Comparison of ENCODE assay signal across 8 mouse cellular contexts in the genomic region with DNA sequence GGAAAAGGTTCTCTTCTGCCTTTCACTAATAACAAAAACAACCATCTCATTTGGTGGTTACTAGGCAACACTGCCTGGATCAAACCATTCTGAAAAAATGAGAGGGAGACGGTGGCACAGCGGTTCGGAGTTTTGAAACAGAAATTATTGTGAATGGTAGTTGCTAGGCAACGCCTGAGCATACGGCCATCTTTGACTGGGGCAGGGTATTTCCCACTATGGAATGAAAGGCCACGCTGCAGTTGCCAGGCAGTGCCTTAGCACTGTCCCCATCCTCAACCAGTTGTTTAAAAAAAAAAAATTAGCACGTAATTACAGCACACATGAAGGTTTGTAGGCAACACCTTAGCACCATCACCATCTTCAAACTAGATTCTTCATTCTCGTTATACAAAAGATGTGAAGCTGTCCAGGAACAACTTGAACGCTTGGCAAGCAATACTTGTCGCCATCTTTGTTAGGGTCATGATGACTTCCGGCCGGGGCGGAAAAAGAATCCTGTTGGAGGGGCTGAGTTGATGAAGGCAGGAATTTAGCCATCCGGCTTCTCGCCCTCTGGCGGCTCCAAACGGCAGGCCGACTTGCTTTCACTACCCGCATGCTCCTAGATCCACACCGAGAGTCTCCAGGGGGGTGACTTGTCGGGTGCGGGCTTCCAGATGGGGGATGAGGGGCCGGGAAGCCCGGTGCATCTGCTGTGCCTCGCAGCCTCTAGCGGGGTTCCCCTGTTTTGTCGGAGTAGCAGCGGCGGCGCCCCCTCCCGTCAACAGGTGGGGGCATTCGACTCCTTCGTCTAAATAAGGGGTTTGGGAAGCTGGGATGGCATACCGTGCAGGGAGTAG. TPM values are rescaled to one million over a fixed set of nuclear protein-coding genes. Genes with fewer than 3 reads are reported as not detected.
DNase-seq lines count a peak whose midpoint lies in the region; ATAC-seq lines count a peak whose summit lies in the region.

Fuz (plus strand) TSS at position 487 of the 842 bp plus-strand sequence.

- WGBS in hindbrain, embryonic 16.5 days, result under 1% methylated on average over 34 of the region's 34 CpGs
- under 1% methylated on average over 34 of the region's 34 CpGs for WGBS in macrophage (ENCODE audit: missing documents)

- H3K79me2 ChIP-seq in macrophage (ENCODE audit: inconsistent target), result peaks cover 12% of the 10 kb centered on the region

- no peaks in the 10 kb centered on the region for H3K27me3 ChIP-seq in hindbrain, embryonic 16.5 days (replicated peaks; ENCODE audit: control insufficient read depth, insufficient read depth, low read length)

- peak; percentile 81 for ATAC-seq in hindbrain, embryonic 16.5 days

- no peaks in the 10 kb centered on the region for H3K9me3 ChIP-seq in hindbrain, embryonic 16.5 days (ENCODE audit: control insufficient read depth, low read length)

- H3K27ac ChIP-seq in hindbrain, embryonic 16.5 days (ENCODE audit: low read depth, low read length), result peak within 1 kb of the TSS; percentile 92
- H3K27ac ChIP-seq in macrophage, result peak within 1 kb of the TSS; percentile 52

- peaks cover 7% of the 10 kb centered on the region for H3K36me3 ChIP-seq in hindbrain, embryonic 16.5 days (ENCODE audit: control insufficient read depth, insufficient read depth, low read length)
- H3K36me3 ChIP-seq in macrophage (ENCODE audit: inconsistent target), result peaks cover 13% of the 10 kb centered on the region; the same call in 1 of the 2 replicates

- DNase-seq in WW6 (ENCODE audit: low read depth, low spot score), result peak; percentile 89
- DNase-seq in cerebellum, postnatal 4 days (ENCODE audit: low spot score in 2 of 2), result peak; percentile 70 to 89
- peak; percentile 93 for DNase-seq in gastrocnemius, adult 18-20 months (ENCODE audit: low spot score)
- DNase-seq in left cerebral cortex, adult 18-20 months (ENCODE audit: low spot score in 2 of 2), result peak; percentile 87 to 91
- peak; percentile 93 for DNase-seq in right cerebral cortex, adult 18-20 months
- DNase-seq in urinary bladder, postnatal 10 days (ENCODE audit: low spot score), result peak; percentile 47

- H3K4me3 ChIP-seq in hindbrain, embryonic 16.5 days (ENCODE audit: low read length), result peak within 1 kb of the TSS; percentile 79
- H3K4me3 ChIP-seq in macrophage (ENCODE audit: inconsistent target), result peak within 1 kb of the TSS; percentile 63

- peak within 1 kb of the TSS; percentile 87 for H3K4me2 ChIP-seq in hindbrain, embryonic 16.5 days (ENCODE audit: low read length)

- H3K9ac ChIP-seq in hindbrain, embryonic 16.5 days (ENCODE audit: low read depth, low read length), result peak within 1 kb of the TSS; percentile 84

- H3K4me1 ChIP-seq in hindbrain, embryonic 16.5 days (ENCODE audit: control insufficient read depth, insufficient read depth, low read depth, low read length), result peaks cover 33% of the 10 kb centered on the region

RNA-seq across cellular contexts. Expression of gene Fuz, which starts in this region (rescaled TPM):
- 10 to 100 TPM; 16.6 to 17.6 TPM for total RNA-seq in gastrocnemius, adult 18-20 months (2021)
- polyA plus RNA-seq in hindbrain, embryonic 16.5 days (2015; fragmentation: Nextera tagmentation; extraction: Ambion mirVana), result 18.1 and 19.6 TPM in 2 replicates
- total RNA-seq in left cerebral cortex, adult 18-20 months (2021), result 10 to 100 TPM; 22.2 to 24.2 TPM
- 10 to 100 TPM in 24 of 26 experiments, 1 to 10 TPM in 2; 6.2 to 46.7 (median 32.6) TPM for total RNA-seq in macrophage (2018; cell fraction: chromatin; rRNA removed)
- 1 to 10 TPM; 4.4 to 8.0 (median 5.8) TPM for total RNA-seq in macrophage (2018; cell fraction: cytosol; rRNA removed)
- 10 to 100 TPM in 19 of 26 experiments, 1 to 10 TPM in 7; 3.9 to 35.6 (median 15.8) TPM for total RNA-seq in macrophage (2018; cell fraction: nucleus; rRNA removed)
- polyA plus RNA-seq in macrophage (2018), result 4.6 to 8.8 TPM (median 6.1 TPM) in 3 replicates

Comparison
In these comparisons a context has a peak if more than half of its experiments do, and no peak if none do; other contexts are left out.
1. Peak in every context shown above with its lines: DNase-seq, ATAC-seq, H3K4me3 ChIP-seq and H3K27ac ChIP-seq.